Mouse (Mus musculus) B cell, adult 67 days (primary cell): Measurements from ENCODE around the gene Zfp580. TPM values are rescaled to one million over a fixed set of nuclear protein-coding genes. Genes with fewer than 3 reads are reported as not detected.

Experiments
- total RNA-seq, 2 experiments: library from RNA; stranded (reverse); gene quantifications; 4 replicates each; pipeline ENCODE4 v1.2.4; 2023

Zfp580 gene
- 1 to 10 TPM; 4.0 to 4.5 TPM for total RNA-seq

GRCm38 (mm10) chr7:5051193-5052192, at the start of gene Zfp580:
TSS of gene Zfp580 (plus strand) at chr7:5051538.

GRCm38 (mm10) chr7:5014251-5015117, 36.9 kb upstream of the Zfp580 start, which contains the start of the genes Zfp524 and Fiz1:
TSS of gene Zfp524 (plus strand) at chr7:5014415.
TSS of gene Fiz1 (minus strand) at chr7:5014697.

GRCm38 (mm10) chr7:5015118-5016001, 36.0 kb upstream of the Zfp580 start, which contains the start of gene Gm44973:
TSS of gene Gm44973 (plus strand) at chr7:5015496.

GRCm38 (mm10) chr7:5020000-5020681, 31.2 kb upstream of the Zfp580 start, which contains the start of the genes Zfp865 and Ccdc106:
TSS of gene Zfp865 (plus strand) at chr7:5020376.
TSS of gene Ccdc106 (plus strand) at chr7:5020553.

GRCm38 (mm10) chr7:5033818-5034217, 17.5 kb upstream of the Zfp580 start, which contains the start of gene 4632433K11Rik:
TSS of gene 4632433K11Rik (plus strand) at chr7:5034118.

GRCm38 (mm10) chr7:5038109-5038732, 13.1 kb upstream of the Zfp580 start, which contains the start of gene Zfp784:
TSS of gene Zfp784 (minus strand) at chr7:5038446.

GRCm38 (mm10) chr7:5061774-5062359, 10.5 kb downstream of the Zfp580 start, which contains the start of gene U2af2:
TSS of gene U2af2 (plus strand) at chr7:5062143.

GRCm38 (mm10) chr7:5080010-5080751, 28.8 kb downstream of the Zfp580 start, which contains the start of gene Epn1:
TSS of gene Epn1 (plus strand) at chr7:5080235.

Other genes starting within 250 kb of the Zfp580 start
- 100 to 1,000 TPM; 115 to 155 TPM for gene Ube2s, start 238.9 kb upstream of the Zfp580 start, total RNA-seq
- 1 to 10 TPM; 1.5 to 2.2 TPM for gene Shisa7, start 206.8 kb upstream of the Zfp580 start, total RNA-seq
- gene Isoc2b, start 181.3 kb upstream of the Zfp580 start, total RNA-seq, result 10 to 100 TPM in 1 of 2 experiments, 1 to 10 TPM in 1; 8.1 to 13.1 TPM
- gene Isoc2a, start 174.4 kb upstream of the Zfp580 start, total RNA-seq, result 10 to 100 TPM; 11.1 to 11.2 TPM
- not detected for gene Gm36210, start 145.0 kb upstream of the Zfp580 start, total RNA-seq
- 10 to 100 TPM; 32.8 to 34.2 TPM for gene Zfp628, start 136.3 kb upstream of the Zfp580 start, total RNA-seq
- gene Nat14, start 129.5 kb upstream of the Zfp580 start, total RNA-seq, result 10 to 100 TPM in 1 of 2 experiments, 1 to 10 TPM in 1; 6.6 to 10.6 TPM
- under 1 TPM in 1 of 2 experiments, not detected in 1; 0.41 TPM for gene Ssc5d, start 125.8 kb upstream of the Zfp580 start, total RNA-seq
- gene Sbk2, start 87.1 kb upstream of the Zfp580 start, total RNA-seq, result under 1 TPM; 0.33 to 0.87 TPM
- gene Sbk3, start 80.4 kb upstream of the Zfp580 start, total RNA-seq, result not detected
- 10 to 100 TPM; 20.7 to 31.7 TPM for gene Zfp579, start 55.4 kb upstream of the Zfp580 start, total RNA-seq
- 10 to 100 TPM; 10.5 to 12.3 TPM for gene Zfp524, start 37.1 kb upstream of the Zfp580 start, total RNA-seq
- gene Fiz1, start 36.8 kb upstream of the Zfp580 start, total RNA-seq, result 10 to 100 TPM; 54.8 to 57.0 TPM
- gene Gm44973, start 36.0 kb upstream of the Zfp580 start, total RNA-seq, result not detected
- 10 to 100 TPM; 47.6 to 56.7 TPM for gene Zfp865, start 31.2 kb upstream of the Zfp580 start, total RNA-seq
- gene Ccdc106, start 31.0 kb upstream of the Zfp580 start, total RNA-seq, result not detected
- gene 4632433K11Rik, start 17.4 kb upstream of the Zfp580 start, total RNA-seq, result not detected
- 1 to 10 TPM; 5.8 to 7.0 TPM for gene Zfp784, start 13.1 kb upstream of the Zfp580 start, total RNA-seq
- 100 to 1,000 TPM; 521 to 558 TPM for gene U2af2, start 10.6 kb downstream of the Zfp580 start, total RNA-seq
- 100 to 1,000 TPM; 220 to 234 TPM for gene Epn1, start 28.7 kb downstream of the Zfp580 start, total RNA-seq
- gene Rfpl4, start 65.4 kb downstream of the Zfp580 start, total RNA-seq, result not detected
- gene Rasl2-9, start 74.4 kb downstream of the Zfp580 start, total RNA-seq, result 1 to 10 TPM in 1 of 2 experiments, not detected in 1; 1.1 TPM
- not detected for gene Vmn1r55, start 98.1 kb downstream of the Zfp580 start, total RNA-seq
- not detected for gene Vmn1r56, start 145.2 kb downstream of the Zfp580 start, total RNA-seq
- gene Vmn1r57, start 167.0 kb downstream of the Zfp580 start, total RNA-seq, result not detected